Mouse (Mus musculus) small intestine, adult 2 months (tissue): ENCODE measurements around the gene Mysm1. TPM values are rescaled to one million over a fixed set of nuclear protein-coding genes. Genes with fewer than 3 reads are reported as not detected.

Source experiments
- H3K27ac ChIP-seq: fragments of 200-500 bp; 2 replicates; pipeline ENCODE4 v1.5.1; 2012; ENCODE audit warnings: low read depth, low read length, control low read depth, inconsistent platforms; ENCODE audit not compliant: insufficient read depth
- H3K27me3 ChIP-seq: fragments of 200-500 bp; 2 replicates; pipeline ENCODE4 v1.6.1; 2012; ENCODE audit warnings: mild to moderate bottlenecking, moderate library complexity, low read length, inconsistent platforms; ENCODE audit not compliant: control insufficient read depth, insufficient read depth
- H3K36me3 ChIP-seq: fragments of 200-500 bp; 2 replicates; pipeline ENCODE4 v1.6.1; 2012; ENCODE audit warnings: mild to moderate bottlenecking, low read length, control low read depth, inconsistent platforms; ENCODE audit not compliant: control insufficient read depth, insufficient read depth
- H3K4me1 ChIP-seq: fragments of 200-500 bp; 2 replicates; pipeline ENCODE4 v1.6.1; 2012; ENCODE audit warnings: low read length, inconsistent platforms, mixed read lengths; ENCODE audit not compliant: control insufficient read depth, insufficient read depth, insufficient read length
- H3K4me3 ChIP-seq: fragments of 200-500 bp; 2 replicates; pipeline ENCODE4 v1.5.1; 2012; ENCODE audit warnings: low read depth, mild to moderate bottlenecking, control low read depth, inconsistent platforms, low read length, moderate library complexity
- CTCF ChIP-seq: fragments of 200-500 bp; IDR thresholded peaks from 2 replicates; pipeline ENCODE4 v1.5.1; 2012; ENCODE audit warnings: low read depth, mild to moderate bottlenecking, control low read depth, inconsistent platforms, low read length, moderate library complexity, mixed read lengths; ENCODE audit not compliant: insufficient replicate concordance, insufficient read length; ENCODE audit errors: extremely low read depth
- POLR2A ChIP-seq: fragments of 200-500 bp; IDR thresholded peaks from 2 replicates; pipeline ENCODE4 v1.6.1; 2012; ENCODE audit warnings: low read depth, mild to moderate bottlenecking, control low read depth, inconsistent platforms, low read length, moderate library complexity
- WGBS: fragments of 180-500 bp; shearing (Covaris S2); methylation state at CpG from one replicate; pipeline ENCODE4 v1.1.7; 2018; 5-methylcytosine and 5-hydroxymethylcytosine counted together
- polyA plus RNA-seq: library from polyadenylated mRNA; depleted of rRNA; stranded (reverse); fragments of >200 nt; gene quantifications from 2 replicates; pipeline ENCODE4 v1.2.3, GENCODE M21; 2012; rRNA removed

Gene Mysm1
- polyA plus RNA-seq, 1 experiment = 1.3 TPM

DNA sequence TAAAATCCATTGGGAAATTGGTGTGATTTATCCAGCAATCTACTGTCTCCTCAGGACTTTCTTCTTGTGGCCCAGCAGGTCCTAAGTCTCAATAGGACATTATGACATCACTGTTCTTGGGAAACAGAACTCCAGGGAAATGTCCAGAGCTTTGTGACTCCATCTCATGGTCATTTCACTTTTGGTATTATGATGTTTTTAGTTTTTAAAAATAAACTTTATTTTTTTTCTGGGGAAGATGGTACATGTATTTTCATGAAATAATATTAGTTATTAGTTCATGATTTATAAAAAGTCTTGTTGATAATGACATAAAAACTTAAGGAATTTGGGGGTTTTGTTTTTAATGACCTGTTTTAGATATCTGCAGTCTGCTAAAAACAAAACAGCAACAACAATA, 50.2 kb downstream of the Mysm1 start, which contains the start of gene Eqtn:
TSS of gene Eqtn (minus strand) at position 101 of the 400 bp plus-strand sequence.
- H3K27ac ChIP-seq = no peak within 1 kb of the TSS
- H3K4me3 ChIP-seq = no peak within 1 kb of the TSS
- no peaks in the 10 kb centered on the region for H3K4me1 ChIP-seq
- H3K27me3 ChIP-seq = no peaks in the 10 kb centered on the region
- no peaks in the 10 kb centered on the region for H3K36me3 ChIP-seq
- TF ChIP-seq CTCF (no peak), POLR2A (no peak)

DNA sequence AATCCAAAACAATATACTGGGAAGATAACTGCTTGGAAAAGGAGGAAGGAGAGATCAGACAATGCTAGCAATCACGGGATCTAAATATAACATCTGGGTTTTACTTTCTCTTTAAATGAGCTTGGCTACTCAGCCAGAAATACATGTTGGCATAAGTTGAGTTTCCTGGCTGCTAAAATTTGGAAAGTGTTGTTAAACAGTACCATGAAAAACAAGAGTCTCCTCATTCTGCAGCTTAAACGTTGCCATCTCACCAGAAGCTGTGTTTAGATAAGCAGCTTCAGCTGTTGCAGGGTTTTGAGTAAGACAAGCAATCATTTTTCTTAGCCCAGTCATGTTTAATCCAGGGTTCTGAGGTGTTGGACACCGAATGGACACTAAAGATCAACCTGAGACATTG, 77.1 kb downstream of the Mysm1 start:
- no peaks in the 10 kb centered on the region for H3K27me3 ChIP-seq
- 34% methylated on average over 3 of the region's 3 CpGs for WGBS
- no peaks in the 10 kb centered on the region for H3K36me3 ChIP-seq
- no peaks in the 10 kb centered on the region for H3K4me1 ChIP-seq
- no peak overlapping the region for H3K27ac ChIP-seq
- TF ChIP-seq CTCF (no peak), POLR2A (no peak)
- no peak overlapping the region for H3K4me3 ChIP-seq

DNA sequence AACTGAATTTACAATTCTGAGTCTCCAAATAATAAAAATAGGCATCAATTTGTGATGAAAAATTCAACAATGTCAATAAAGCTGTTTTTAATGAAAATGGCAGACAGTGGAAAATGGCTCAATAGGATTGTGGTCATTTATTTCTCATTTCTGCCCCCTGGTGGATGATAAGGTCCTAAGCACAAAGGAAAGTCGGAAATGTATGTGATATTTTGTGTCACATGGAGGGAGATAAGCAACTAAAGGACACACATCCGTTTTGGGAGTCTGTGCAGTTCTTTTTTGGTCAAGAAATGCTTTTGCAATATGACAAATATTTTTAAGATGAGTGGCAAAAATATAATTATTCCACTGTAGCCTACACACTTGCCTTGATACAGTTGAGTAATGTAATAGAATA, 78.2 kb downstream of the Mysm1 start:
- no peak overlapping the region for H3K27ac ChIP-seq
- H3K36me3 ChIP-seq = no peaks in the 10 kb centered on the region
- WGBS = 10% methylated on average over 2 of the region's 2 CpGs
- H3K4me3 ChIP-seq = no peak overlapping the region
- H3K27me3 ChIP-seq = no peaks in the 10 kb centered on the region
- TF ChIP-seq CTCF (no peak), POLR2A (no peak)
- H3K4me1 ChIP-seq = no peaks in the 10 kb centered on the region

Other genes with a start within 250 kb of the Mysm1 start
- 0.75 and 1.3 TPM in 2 replicates for gene Tek, start 239.8 kb downstream of the Mysm1 start, polyA plus RNA-seq
- gene Eqtn, start 50.3 kb downstream of the Mysm1 start, polyA plus RNA-seq = not detected in 2 replicates
- 56.4 and 143 TPM in 2 replicates for gene Jun, start 73.1 kb upstream of the Mysm1 start, polyA plus RNA-seq